Mouse (Mus musculus): Measurements from ENCODE around the gene Flot1. TPM values are rescaled to one million over a fixed set of nuclear protein-coding genes. Genes with fewer than 3 reads are reported as not detected.

The Flot1 gene
- total and polyA plus RNA-seq, 2 experiments from 2014 or later, result 122 to 124 TPM

- Histone ChIP-seq H3K4me3 (ENCODE audit: low read depth, low read length) (no peak overlapping the region), H3K36me3 (ENCODE audit: insufficient read depth, low read length) (no peaks in the 10 kb centered on the region), H3K27ac (ENCODE audit: low read depth, low read length) (no peak overlapping the region), H3K27me3 (ENCODE audit: insufficient read depth, low read length) (no peaks in the 10 kb centered on the region), H3K4me1 (ENCODE audit: insufficient read depth, low read length) (no peaks in the 10 kb centered on the region), H3K9ac (replicated peaks; ENCODE audit: low read length, poor library complexity, severe bottlenecking) (no peak overlapping the region), H3K4me2 (ENCODE audit: low read depth, low read length, poor library complexity, severe bottlenecking) (no peak overlapping the region), H3K9me3 (ENCODE audit: low read length) (no peaks in the 10 kb centered on the region)
- 71% methylated on average over 6 of the region's 6 CpGs for WGBS
- no peak for DNase-seq (ENCODE audit: low spot score)
- ATAC-seq (ENCODE audit: low FRiP score), result no peak
- TF ChIP-seq CTCF (IDR thresholded peaks at IDR 0.05), result no peak
Measured at GRCm38 (mm10) chr17:35812736-35813135, 10.3 kb upstream of the Flot1 start.

DNA sequence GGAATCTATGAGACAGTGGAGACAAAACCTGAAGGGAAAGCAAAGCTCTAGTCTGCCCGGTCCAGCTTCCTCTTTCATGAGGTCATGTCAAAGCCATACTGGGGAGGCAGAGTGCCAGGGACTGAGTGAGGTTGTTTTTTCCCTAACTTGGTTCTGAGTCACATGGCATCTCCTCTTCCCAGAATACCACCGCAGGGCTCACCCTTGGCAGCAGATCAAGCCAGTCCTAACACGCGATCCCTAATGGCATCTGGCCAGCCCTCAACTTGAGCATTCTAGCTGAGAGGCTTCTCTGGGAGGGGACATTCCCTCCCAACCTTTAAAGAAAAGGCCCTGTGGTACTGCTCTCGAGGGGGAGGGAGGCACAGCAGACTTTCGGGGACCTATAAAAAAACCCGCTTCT, 9.8 kb upstream of the Flot1 start:
- ATAC-seq (ENCODE audit: low FRiP score) (no peak), DNase-seq (ENCODE audit: low spot score) (peak; percentile 82)
- H3K4me3 ChIP-seq (ENCODE audit: low read depth, low read length), result no peak overlapping the region
- no peaks in the 10 kb centered on the region for H3K36me3 ChIP-seq (ENCODE audit: insufficient read depth, low read length)
- H3K27ac ChIP-seq (ENCODE audit: low read depth, low read length), result peak overlapping the region; percentile 44
- H3K27me3 ChIP-seq (ENCODE audit: insufficient read depth, low read length), result no peaks in the 10 kb centered on the region
- no peak for TF ChIP-seq CTCF (IDR thresholded peaks at IDR 0.05)
- H3K9me3 ChIP-seq (ENCODE audit: low read length), result no peaks in the 10 kb centered on the region
- WGBS, result 59% methylated on average over 7 of the region's 7 CpGs
- no peak overlapping the region for H3K9ac ChIP-seq (replicated peaks; ENCODE audit: low read length, poor library complexity, severe bottlenecking)
- H3K4me1 ChIP-seq (ENCODE audit: insufficient read depth, low read length), result no peaks in the 10 kb centered on the region
- no peak overlapping the region for H3K4me2 ChIP-seq (ENCODE audit: low read depth, low read length, poor library complexity, severe bottlenecking)

DNA sequence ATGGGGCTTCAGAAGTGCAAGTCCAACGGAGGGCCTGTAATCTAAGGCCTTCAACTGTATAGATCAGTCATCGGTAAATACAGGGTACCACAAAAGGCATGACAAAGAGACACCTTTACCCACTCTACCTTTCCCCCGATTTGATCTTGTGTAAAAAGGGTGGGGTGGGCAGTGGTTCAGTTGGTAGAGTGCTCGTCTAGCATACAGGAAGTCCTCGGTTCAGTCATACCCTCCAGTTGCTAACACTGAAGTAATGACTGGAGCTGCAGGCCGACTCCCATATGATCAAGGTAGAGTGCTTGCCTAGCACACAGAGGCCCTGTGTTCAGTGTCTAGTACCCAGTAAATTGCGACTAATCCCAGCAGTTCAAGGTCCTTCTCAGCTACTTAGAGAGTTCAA, 9.4 kb upstream of the Flot1 start:
- no peak overlapping the region for H3K9ac ChIP-seq (replicated peaks; ENCODE audit: low read length, poor library complexity, severe bottlenecking)
- no peaks in the 10 kb centered on the region for H3K9me3 ChIP-seq (ENCODE audit: low read length)
- TF ChIP-seq CTCF (IDR thresholded peaks at IDR 0.05), result no peak
- H3K4me2 ChIP-seq (ENCODE audit: low read depth, low read length, poor library complexity, severe bottlenecking), result no peak overlapping the region
- H3K36me3 ChIP-seq (ENCODE audit: insufficient read depth, low read length), result no peaks in the 10 kb centered on the region
- no peaks in the 10 kb centered on the region for H3K4me1 ChIP-seq (ENCODE audit: insufficient read depth, low read length)
- WGBS, result 82% methylated on average over 7 of the region's 7 CpGs
- peak overlapping the region; percentile 44 for H3K27ac ChIP-seq (ENCODE audit: low read depth, low read length)
- ATAC-seq (ENCODE audit: low FRiP score) (no peak), DNase-seq (ENCODE audit: low spot score) (no peak)
- H3K27me3 ChIP-seq (ENCODE audit: insufficient read depth, low read length), result no peaks in the 10 kb centered on the region
- H3K4me3 ChIP-seq (ENCODE audit: low read depth, low read length), result no peak overlapping the region

GRCm38 (mm10) chr17:35814678-35815077, 8.4 kb upstream of the Flot1 start:
- Histone ChIP-seq H3K27me3 (ENCODE audit: insufficient read depth, low read length) (no peaks in the 10 kb centered on the region), H3K4me3 (ENCODE audit: low read depth, low read length) (no peak overlapping the region), H3K4me1 (ENCODE audit: insufficient read depth, low read length) (no peaks in the 10 kb centered on the region), H3K9me3 (ENCODE audit: low read length) (no peaks in the 10 kb centered on the region), H3K9ac (replicated peaks; ENCODE audit: low read length, poor library complexity, severe bottlenecking) (no peak overlapping the region), H3K4me2 (ENCODE audit: low read depth, low read length, poor library complexity, severe bottlenecking) (no peak overlapping the region), H3K27ac (ENCODE audit: low read depth, low read length) (no peak overlapping the region), H3K36me3 (ENCODE audit: insufficient read depth, low read length) (no peaks in the 10 kb centered on the region)
- WGBS, result 68% methylated on average over 6 of the region's 6 CpGs
- TF ChIP-seq CTCF (IDR thresholded peaks at IDR 0.05), result no peak
- DNase-seq (ENCODE audit: low spot score) (no peak), ATAC-seq (ENCODE audit: low FRiP score) (no peak)

GRCm38 (mm10) chr17:35815836-35816235, 7.2 kb upstream of the Flot1 start:
- WGBS, result 42% methylated on average over 7 of the region's 7 CpGs
- no peak overlapping the region for H3K4me3 ChIP-seq (ENCODE audit: low read depth, low read length)
- peaks cover 4% of the 10 kb centered on the region for H3K27me3 ChIP-seq (ENCODE audit: insufficient read depth, low read length)
- TF ChIP-seq CTCF (IDR thresholded peaks at IDR 0.05), result no peak
- H3K4me1 ChIP-seq (ENCODE audit: insufficient read depth, low read length), result no peaks in the 10 kb centered on the region
- ATAC-seq (ENCODE audit: low FRiP score) (no peak), DNase-seq (ENCODE audit: low spot score) (no peak)
- H3K9ac ChIP-seq (replicated peaks; ENCODE audit: low read length, poor library complexity, severe bottlenecking), result no peak overlapping the region
- H3K4me2 ChIP-seq (ENCODE audit: low read depth, low read length, poor library complexity, severe bottlenecking), result no peak overlapping the region
- no peaks in the 10 kb centered on the region for H3K9me3 ChIP-seq (ENCODE audit: low read length)
- H3K36me3 ChIP-seq (ENCODE audit: insufficient read depth, low read length), result no peaks in the 10 kb centered on the region
- no peak overlapping the region for H3K27ac ChIP-seq (ENCODE audit: low read depth, low read length)

DNA sequence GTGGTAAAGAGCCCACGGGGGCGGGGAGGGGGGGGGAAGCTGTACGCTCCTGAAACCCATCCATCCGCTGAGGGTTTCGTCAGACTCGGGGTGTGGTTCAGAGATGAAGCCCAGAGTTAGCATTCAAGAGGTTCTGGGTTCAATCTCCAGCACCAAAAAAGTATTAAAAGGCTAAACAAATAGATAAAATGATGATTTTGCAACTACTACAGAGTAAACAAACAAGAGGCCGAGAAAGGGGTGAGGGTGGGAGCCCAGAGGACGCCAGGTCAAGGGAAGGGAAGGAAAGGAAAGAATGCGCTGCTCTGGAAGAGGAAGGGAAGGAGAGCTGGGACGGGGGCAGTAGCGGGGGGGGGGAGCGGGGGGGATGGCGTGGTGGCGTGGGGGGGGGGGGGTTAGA, 6.3 kb upstream of the Flot1 start:
- Histone ChIP-seq H3K4me2 (ENCODE audit: low read depth, low read length, poor library complexity, severe bottlenecking) (no peak overlapping the region), H3K36me3 (ENCODE audit: insufficient read depth, low read length) (no peaks in the 10 kb centered on the region), H3K4me3 (ENCODE audit: low read depth, low read length) (no peak overlapping the region), H3K9me3 (ENCODE audit: low read length) (no peaks in the 10 kb centered on the region), H3K27me3 (ENCODE audit: insufficient read depth, low read length) (peaks cover 7% of the 10 kb centered on the region), H3K4me1 (ENCODE audit: insufficient read depth, low read length) (no peaks in the 10 kb centered on the region; the same call in 1 of the 2 replicates), H3K27ac (ENCODE audit: low read depth, low read length) (no peak overlapping the region), H3K9ac (replicated peaks; ENCODE audit: low read length, poor library complexity, severe bottlenecking) (no peak overlapping the region)
- WGBS, result 54% methylated on average over 8 of the region's 14 CpGs
- DNase-seq (ENCODE audit: low spot score) (no peak), ATAC-seq (ENCODE audit: low FRiP score) (no peak)
- no peak for TF ChIP-seq CTCF (IDR thresholded peaks at IDR 0.05)
